Mouse (Mus musculus) MEL-GATA-1-ER (cell line): ENCODE results near the gene Olfr1163.
"Not testable (repeated sequence)": the region's sequence is repeated elsewhere in the genome, so short reads cannot be mapped to it uniquely, and the experiment has no call there.

ENCODE experiments used
- DNase-seq: peaks from one replicate; pipeline ENCODE4 v3.0.0-alpha.2; 2012; ENCODE audit warnings: low read depth; ENCODE audit errors: extremely low read depth

Olfr1163 gene

GRCm38 (mm10) chr2:88071730-88072129, at the start of gene Olfr1163:
Gene Olfr1163 (minus strand): TSS chr2:88071830.
- no peak for DNase-seq

GRCm38 (mm10) chr2:88093866-88094265, 22.2 kb upstream of the Olfr1163 start, which contains the start of gene Olfr1164:
Gene Olfr1164 (minus strand): TSS chr2:88093966.
- no peak for DNase-seq

- no peak for DNase-seq
These were observed 8.0 kb downstream of the Olfr1163 start for GRCm38 (mm10) chr2:88063587-88063986.

GRCm38 (mm10) chr2:88051029-88051428, 20.6 kb downstream of the Olfr1163 start, which contains the start of gene Olfr1162:
Gene Olfr1162 (minus strand): TSS chr2:88051129.
- DNase-seq, result no peak

GRCm38 (mm10) chr2:88037599-88037998, 34.0 kb downstream of the Olfr1163 start, which contains the start of gene Olfr73:
Gene Olfr73 (minus strand): TSS chr2:88037699.
- no peak for DNase-seq

- DNase-seq, result not testable (repeated sequence)
These were observed 49.2 kb downstream of the Olfr1163 start, which contains the start of gene Olfr1161 for GRCm38 (mm10) chr2:88022474-88022873. Gene Olfr1161 (plus strand): TSS chr2:88022774.
